Mouse (Mus musculus) gastrocnemius, adult 18-20 months (tissue): Measurements from ENCODE around the gene Ccdc107. TPM values are rescaled to one million over a fixed set of nuclear protein-coding genes. Genes with fewer than 3 reads are reported as not detected.
A peak's percentile ranks its signal among the peaks of the same experiment; 100 is the strongest.

Experiments
- DNase-seq: peaks from one replicate; pipeline ENCODE4 v3.0.0; 2021; ENCODE audit warnings: low spot score
- total RNA-seq, 2 experiments: library from RNA; stranded (reverse); gene quantifications; 2 replicates each; pipeline ENCODE4 v1.2.3; 2021

Gene Ccdc107
- total RNA-seq, 2 experiments from 2014 or later = 21.9 to 26.8 TPM

DNA sequence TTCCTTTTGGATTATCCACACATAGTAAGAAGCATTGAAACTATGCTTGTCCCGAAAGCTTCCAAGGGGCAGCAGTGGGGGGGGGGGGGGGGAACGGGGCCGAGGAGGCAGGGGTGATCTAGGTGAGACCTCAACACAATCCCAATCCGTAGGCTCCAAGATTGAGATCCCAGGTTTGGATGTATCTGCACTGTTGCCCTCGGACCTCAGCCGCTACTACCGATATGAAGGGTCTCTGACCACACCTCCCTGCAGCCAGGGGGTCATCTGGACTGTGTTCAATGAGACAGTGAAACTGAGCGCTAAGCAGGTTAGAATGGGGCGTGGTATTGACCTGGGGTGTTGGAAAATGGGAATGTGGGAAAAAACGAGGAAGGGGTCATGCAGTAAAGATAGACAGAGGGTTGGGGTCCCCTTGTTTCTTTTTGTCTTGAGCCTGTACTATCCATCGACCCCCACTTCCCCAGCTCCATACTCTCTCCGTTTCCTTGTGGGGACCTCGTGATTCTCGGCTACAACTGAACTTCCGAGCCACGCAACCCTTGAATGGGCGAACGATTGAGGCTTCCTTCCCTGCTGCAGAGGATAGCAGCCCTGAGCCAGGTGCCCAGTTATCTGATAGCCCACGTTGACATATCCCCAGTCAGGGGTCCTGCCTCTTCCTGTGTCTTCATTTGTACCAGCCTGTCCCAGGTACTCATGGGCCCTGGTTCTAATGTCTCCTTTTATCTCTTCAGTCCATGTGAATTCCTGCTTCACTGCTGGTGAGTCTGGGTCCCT lies 19.2 kb downstream of the Ccdc107 start:
- DNase-seq = no peak

- no peak for DNase-seq
Observed at GRCm38 (mm10) chr4:43512653-43513052, 20.0 kb downstream of the Ccdc107 start.

- no peak for DNase-seq
Observed at GRCm38 (mm10) chr4:43513300-43513699, 20.6 kb downstream of the Ccdc107 start.

GRCm38 (mm10) chr4:43513791-43514190 lies 21.1 kb downstream of the Ccdc107 start:
- no peak for DNase-seq

GRCm38 (mm10) chr4:43515764-43516708 lies 23.3 kb downstream of the Ccdc107 start:
- DNase-seq = no peak

DNA sequence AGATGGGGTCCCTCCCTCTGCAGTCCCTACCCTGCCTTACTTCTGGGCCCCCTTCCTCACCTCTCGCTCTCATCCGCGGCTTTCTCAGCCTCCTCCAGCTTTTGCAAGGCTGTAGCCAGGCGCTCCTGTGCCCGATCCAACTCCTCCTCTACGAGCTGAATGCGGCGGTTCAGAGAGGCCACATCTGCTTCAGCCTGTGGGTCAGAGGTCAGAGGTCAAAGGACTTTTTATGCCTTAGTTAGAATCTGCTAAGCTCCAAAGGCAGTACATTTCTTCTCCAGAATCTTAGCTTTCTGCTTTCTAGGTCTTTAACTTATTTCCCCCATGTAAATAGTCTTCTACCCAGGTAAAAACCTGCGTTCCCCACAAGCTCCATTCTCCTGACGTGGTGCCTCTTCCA lies 26.9 kb downstream of the Ccdc107 start:
- DNase-seq = no peak

GRCm38 (mm10) chr4:43519956-43520355 lies 27.3 kb downstream of the Ccdc107 start:
- DNase-seq = peak; percentile 93

DNA sequence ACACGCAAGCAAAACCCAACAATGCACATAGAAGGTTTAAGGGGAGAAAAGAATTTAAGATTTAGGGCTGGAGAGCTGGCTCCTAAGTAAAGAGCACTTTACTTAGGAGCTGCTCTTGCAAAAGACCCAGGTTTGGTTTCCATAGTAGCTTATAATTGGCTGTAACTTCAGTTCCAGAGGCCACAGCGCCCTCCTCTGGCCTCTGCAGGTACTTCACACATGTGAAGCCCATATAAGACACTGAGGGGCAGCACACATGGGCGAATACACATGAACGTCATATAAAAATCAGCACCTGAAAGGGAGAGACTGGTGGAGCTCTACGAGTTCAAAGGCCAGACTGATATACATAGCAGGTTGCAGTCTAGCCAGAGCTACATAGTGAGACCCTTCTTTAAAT lies 35.2 kb downstream of the Ccdc107 start:
- DNase-seq = no peak

DNA sequence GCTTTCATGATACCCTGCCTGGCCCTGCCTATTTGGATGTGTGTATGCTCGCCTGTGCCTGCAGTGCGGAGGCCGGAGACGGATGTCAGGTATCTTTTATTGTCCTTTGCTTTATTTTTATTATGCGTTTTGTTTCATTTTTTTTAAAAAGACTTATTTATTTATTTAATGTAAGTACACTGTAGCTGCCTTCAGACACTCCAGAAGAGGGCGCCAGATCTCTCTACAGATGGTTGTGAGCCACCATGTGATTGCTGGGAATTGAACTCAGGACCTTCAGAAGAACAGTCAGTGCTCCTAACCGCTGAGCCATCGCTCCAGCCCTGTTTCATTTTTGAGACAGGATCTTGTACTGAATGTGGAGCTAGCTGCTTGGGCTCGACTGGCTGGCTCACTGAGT lies 35.8 kb downstream of the Ccdc107 start:
- DNase-seq = no peak

GRCm38 (mm10) chr4:43530081-43530501 lies 37.4 kb downstream of the Ccdc107 start:
- peak; percentile 45 for DNase-seq

- peak; percentile 78 for DNase-seq
Observed at GRCm38 (mm10) chr4:43530581-43530980, 37.9 kb downstream of the Ccdc107 start.

DNA sequence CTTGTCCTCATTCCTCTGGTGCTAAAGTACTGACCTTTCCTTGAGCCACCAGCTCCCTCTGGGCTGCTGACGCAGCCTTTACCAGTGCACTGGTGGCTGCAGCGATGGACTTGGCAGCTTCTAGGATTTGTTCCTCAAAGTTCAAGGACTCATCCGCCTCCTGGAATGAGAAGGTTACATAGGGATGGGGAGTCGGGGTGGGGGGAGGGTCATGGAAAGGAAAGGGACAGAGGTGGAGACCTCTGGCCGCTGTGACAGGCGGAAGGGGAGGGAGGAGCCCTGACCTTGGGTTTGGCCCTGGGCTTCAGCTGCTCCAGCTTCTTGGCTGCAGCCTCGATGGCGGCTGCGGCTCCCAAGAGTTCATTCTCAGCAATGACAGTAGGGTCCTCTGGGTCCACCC lies 40.6 kb downstream of the Ccdc107 start:
- no peak for DNase-seq

DNA sequence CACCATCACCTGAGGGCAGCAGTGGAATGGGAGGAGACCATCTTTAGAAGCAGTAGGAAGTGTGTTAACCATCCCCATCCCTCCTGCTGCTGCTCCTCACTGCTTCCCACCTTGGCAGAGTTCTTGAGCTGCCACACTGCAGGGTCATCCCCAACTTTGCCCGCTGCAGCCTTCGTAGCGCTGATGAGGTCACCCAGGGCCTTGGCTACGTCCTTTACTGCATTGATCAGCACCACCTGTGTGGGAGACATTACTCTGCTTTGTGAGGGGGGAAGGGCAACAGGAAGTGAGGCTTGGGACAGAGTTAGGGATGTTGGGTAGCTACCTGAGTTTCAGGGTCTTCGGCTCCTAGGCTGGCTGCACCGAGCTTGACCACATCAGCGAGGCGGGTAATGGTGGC lies 42.9 kb downstream of the Ccdc107 start:
- DNase-seq = no peak

GRCm38 (mm10) chr4:43536031-43536430 lies 43.3 kb downstream of the Ccdc107 start:
- no peak for DNase-seq

DNA sequence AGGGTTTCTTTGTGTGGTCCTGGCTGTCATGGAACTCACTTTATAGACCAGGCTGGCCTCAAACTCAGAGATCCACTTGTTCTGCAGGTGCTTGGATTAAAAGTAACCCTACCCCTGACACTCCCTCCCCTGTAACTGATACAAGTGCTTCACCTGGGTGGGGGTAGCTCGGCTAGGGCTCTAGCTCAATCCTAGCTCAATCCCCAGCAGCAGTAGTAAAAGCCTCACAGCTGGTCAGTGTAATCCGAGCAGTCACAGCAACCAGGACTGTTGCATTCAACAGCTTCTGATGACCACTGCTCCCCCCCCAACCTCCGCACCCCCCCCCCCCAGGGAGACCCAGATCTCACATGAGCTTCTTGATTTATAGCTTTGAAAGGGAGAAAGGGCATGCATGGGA lies 49.3 kb downstream of the Ccdc107 start:
- DNase-seq = no peak

Other genes with a start within 250 kb of the Ccdc107 start
- gene Atp8b5, start 225.7 kb upstream of the Ccdc107 start, total RNA-seq = not detected
- gene Rusc2, start 110.9 kb upstream of the Ccdc107 start, total RNA-seq = 10 to 100 TPM; 28.5 to 36.3 TPM
- not detected for gene Fam166b, start 63.8 kb upstream of the Ccdc107 start, total RNA-seq
- 10 to 100 TPM; 56.2 to 60.8 TPM for gene Tesk1, start 51.0 kb upstream of the Ccdc107 start, total RNA-seq
- gene Cd72, start 38.3 kb upstream of the Ccdc107 start, total RNA-seq = under 1 TPM in 1 of 2 experiments, not detected in 1; 0.21 TPM
- not detected for gene Sit1, start 9.2 kb upstream of the Ccdc107 start, total RNA-seq
- gene Arhgef39, start 6.8 kb downstream of the Ccdc107 start, total RNA-seq = not detected
- 1 to 10 TPM; 1.4 to 2.6 TPM for gene Car9, start 14.1 kb downstream of the Ccdc107 start, total RNA-seq
- 1,000 to 10,000 TPM; 6,886 to 8,782 TPM for gene Tpm2, start 30.9 kb downstream of the Ccdc107 start, total RNA-seq
- 10 to 100 TPM; 29.9 to 41.5 TPM for gene Creb3, start 69.4 kb downstream of the Ccdc107 start, total RNA-seq
- gene Tln1, start 69.8 kb downstream of the Ccdc107 start, total RNA-seq = 10 to 100 TPM; 50.6 to 64.8 TPM
- 10 to 100 TPM; 19.9 to 20.7 TPM for gene Rgp1, start 85.8 kb downstream of the Ccdc107 start, total RNA-seq
- gene Gba2, start 86.0 kb downstream of the Ccdc107 start, total RNA-seq = 1 to 10 TPM; 4.3 to 4.6 TPM
- under 1 TPM in 1 of 2 experiments, not detected in 1; 0.55 TPM for gene Msmp, start 91.6 kb downstream of the Ccdc107 start, total RNA-seq
- 10 to 100 TPM; 35.2 to 38.7 TPM for gene Npr2, start 139.0 kb downstream of the Ccdc107 start, total RNA-seq
- gene Spag8, start 160.7 kb downstream of the Ccdc107 start, total RNA-seq = not detected
- gene Hint2, start 163.6 kb downstream of the Ccdc107 start, total RNA-seq = 10 to 100 TPM; 37.4 to 44.9 TPM
- 10 to 100 TPM; 10.9 to 12.7 TPM for gene Tmem8b, start 176.1 kb downstream of the Ccdc107 start, total RNA-seq
- under 1 TPM; 0.09 to 0.16 TPM for gene Fam221b, start 176.2 kb downstream of the Ccdc107 start, total RNA-seq
- not detected for gene Olfr70, start 207.9 kb downstream of the Ccdc107 start, total RNA-seq
- not detected for gene Olfr71, start 217.4 kb downstream of the Ccdc107 start, total RNA-seq
- 1 to 10 TPM; 1.7 to 2.5 TPM for gene Hrct1, start 234.3 kb downstream of the Ccdc107 start, total RNA-seq
- 1 to 10 TPM; 1.1 to 1.3 TPM for gene Spaar, start 237.1 kb downstream of the Ccdc107 start, total RNA-seq